ENCODE assay signal across 9 mouse cellular contexts in the genomic region with DNA sequence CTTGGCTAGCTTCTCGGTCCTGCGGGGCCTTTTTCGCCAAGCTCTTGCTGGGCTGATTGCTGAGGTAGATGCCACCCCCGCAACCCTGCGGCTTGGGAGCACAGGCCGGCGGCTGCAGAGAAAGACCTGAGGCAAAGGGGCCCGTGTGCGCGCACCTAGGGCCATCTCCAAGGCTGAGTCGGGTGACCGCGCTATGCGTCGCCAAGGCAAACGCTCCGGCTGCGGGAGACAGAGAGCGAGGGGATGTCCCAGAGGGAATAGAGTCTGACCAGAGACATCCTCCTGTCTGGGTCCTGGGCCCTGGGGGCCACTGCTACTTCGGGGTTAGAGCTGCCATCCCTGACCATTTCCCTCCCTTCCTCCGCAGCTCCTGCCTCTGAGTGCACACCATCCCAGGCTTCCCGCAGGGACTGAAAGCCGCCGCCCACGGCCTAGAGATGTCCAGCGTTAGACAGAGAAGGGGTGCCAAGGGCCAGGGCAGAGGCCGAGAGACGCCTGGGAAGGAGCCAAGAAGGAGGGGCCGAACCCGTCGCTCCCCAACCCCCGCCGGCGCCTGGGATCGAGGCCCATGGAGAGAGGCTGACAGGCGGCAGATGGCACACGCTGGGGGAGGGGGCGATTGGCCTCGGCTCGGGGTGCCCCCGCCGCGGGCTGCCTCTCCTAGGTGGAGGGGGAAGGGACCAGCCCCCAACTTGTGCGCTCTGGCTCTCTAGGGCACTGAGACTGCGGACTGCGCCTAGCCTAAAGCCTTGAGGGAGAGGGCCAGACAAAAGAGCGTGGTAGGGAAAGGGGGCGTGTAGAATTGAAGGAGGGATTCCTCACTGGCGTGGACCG. TPM values are rescaled to one million over a fixed set of nuclear protein-coding genes. Genes with fewer than 3 reads are reported as not detected.
A peak's percentile ranks its signal among the peaks of the same experiment; 100 is the strongest.
DNase-seq lines count a peak whose midpoint lies in the region; ATAC-seq lines count a peak whose summit lies in the region.
"Had no signal": no experiment of that assay in that cellular context is flagged by ENCODE, and none has a peak within 500 bp of the region (broad histone marks: within the 10 kb centered on the region; RNA-seq: fewer than 3 reads in every experiment).

No protein-coding gene starts in this region.

- WGBS in forebrain, embryonic 11.5 days = under 1% methylated on average over 48 of the region's 50 CpGs

- peak overlapping the region; percentile 94 for H3K4me3 ChIP-seq in forebrain, embryonic 11.5 days (ENCODE audit: low read depth, low read length)

- H3K9me3 ChIP-seq in forebrain, embryonic 11.5 days (ENCODE audit: control insufficient read depth, low read length) = no peaks in the 10 kb centered on the region

- peaks cover 18% of the 10 kb centered on the region for H3K4me1 ChIP-seq in forebrain, embryonic 11.5 days (replicated peaks; ENCODE audit: control insufficient read depth, insufficient read depth, low read length)

- intact Hi-C loops in heart, postnatal 36 days (cut with DNase I) = loop anchor here (2.0 to 5.0 kb wide), 3 partner anchors 49 to 245 kb away; no protein-coding TSS in a partner anchor

- peak; percentile 86 for DNase-seq in Muller cell, postnatal 12 days (ENCODE audit: inconsistent ontology term)
- peak; percentile 76 for DNase-seq in adrenal gland, postnatal 25 days
- DNase-seq in forebrain, embryonic 11.5 days (ENCODE audit: low spot score) = peak; percentile 80
- DNase-seq in heart, postnatal 36 days = peak; percentile 40 to 48
- DNase-seq in kidney, postnatal 36 days = peak; percentile 84 to 86
- DNase-seq in mesoderm, embryonic 11.5 days (ENCODE audit: low read depth, low spot score) = peak; percentile 54
- DNase-seq in testis, postnatal 10 days (ENCODE audit: low spot score) = peak; percentile 78
- DNase-seq in natural killer cell, adult 2 months (ENCODE audit: low spot score in 2 of 2) = no peak

- H3K4me2 ChIP-seq in forebrain, embryonic 11.5 days (ENCODE audit: low read depth, low read length, severe bottlenecking) = peak overlapping the region; percentile 96

- ATAC-seq in forebrain, embryonic 11.5 days (replicated peaks; ENCODE audit: low FRiP score) = peak; percentile 16; the same call in 1 of the 2 replicates

- H3K36me3 ChIP-seq in forebrain, embryonic 11.5 days (ENCODE audit: control insufficient read depth, insufficient read depth, low read length) = no peaks in the 10 kb centered on the region

- H3K9ac ChIP-seq in forebrain, embryonic 11.5 days (ENCODE audit: low read length) = peak overlapping the region; percentile 41

- H3K27me3 ChIP-seq in forebrain, embryonic 11.5 days (ENCODE audit: control insufficient read depth, insufficient read depth, low read length) = peaks cover 3% of the 10 kb centered on the region; the same call in 1 of the 2 replicates

- no peak overlapping the region for H3K27ac ChIP-seq in forebrain, embryonic 11.5 days (ENCODE audit: low read depth, low read length)
- H3K27ac ChIP-seq: macrophage had no signal

RNA-seq across cellular contexts. Expression of a gene that starts 2.5 kb away (rescaled TPM):
- 14.5 and 17.5 TPM in 2 replicates for total RNA-seq in adrenal gland, postnatal 25 days (2021)
- 42.1 and 44.8 TPM in 2 replicates for polyA plus RNA-seq in forebrain, embryonic 11.5 days (2014; fragmentation: Nextera tagmentation; extraction: Ambion mirVana)
- total RNA-seq in heart, postnatal 36 days (2021) = 1 to 10 TPM; 3.8 to 5.1 TPM
- polyA plus RNA-seq: macrophage had no signal

Comparison
In these comparisons a context has a peak if more than half of its experiments do, and no peak if none do; other contexts are left out.
1. DNase-seq: peak in Muller cell, postnatal 12 days (single experiment), adrenal gland, postnatal 25 days (single experiment), forebrain, embryonic 11.5 days (single experiment), heart, postnatal 36 days (2 of 2), kidney, postnatal 36 days (2 of 2), mesoderm, embryonic 11.5 days (single experiment) and testis, postnatal 10 days (single experiment); none in natural killer cell, adult 2 months (0 of 2).